Mouse (Mus musculus) forebrain, embryonic 14.5 days (tissue): ENCODE measurements around the gene Fam181a. TPM values are rescaled to one million over a fixed set of nuclear protein-coding genes. Genes with fewer than 3 reads are reported as not detected.

Experiments used
- ATAC-seq: fragments of 200-750 bp; cut with Nextera tagmentation; 2 replicates; pipeline ENCODE4 v1.8.0; 2017; ENCODE audit warnings: mild to moderate bottlenecking, moderate library complexity
- DNase-seq: peaks from one replicate; pipeline ENCODE4 v3.0.0-alpha.2; 2015; ENCODE audit warnings: low spot score
- H3K27ac ChIP-seq: fragments of 300-500 bp; sonication (generic); 2 replicates; pipeline ENCODE4 v1.5.1; 2014; ENCODE audit warnings: low read depth, mild to moderate bottlenecking, control low read depth, low read length, moderate library complexity
- H3K27me3 ChIP-seq: fragments of 300-500 bp; sonication (generic); replicated peaks from 2 replicates; pipeline ENCODE4 v1.6.1; 2014; ENCODE audit warnings: low read length, control low read depth, mixed read lengths; ENCODE audit not compliant: control insufficient read depth, insufficient read depth
- H3K36me3 ChIP-seq: fragments of 300-500 bp; sonication (generic); 2 replicates; pipeline ENCODE4 v1.6.1; 2014; ENCODE audit warnings: low read length, control low read depth; ENCODE audit not compliant: control insufficient read depth, insufficient read depth
- H3K4me1 ChIP-seq: fragments of 300-500 bp; sonication (generic); 2 replicates; pipeline ENCODE4 v1.6.1; 2014; ENCODE audit warnings: antibody characterized with exemption, low read length, control low read depth; ENCODE audit not compliant: control insufficient read depth, insufficient read depth
- H3K4me2 ChIP-seq: fragments of 300-500 bp; sonication (generic); 2 replicates; pipeline ENCODE4 v1.6.1; 2014; ENCODE audit warnings: mild to moderate bottlenecking, control low read depth, low read length
- H3K4me3 ChIP-seq: fragments of 300-500 bp; sonication (generic); 2 replicates; pipeline ENCODE4 v1.5.1; 2014; ENCODE audit warnings: low read depth, low read length, control low read depth
- H3K9ac ChIP-seq: fragments of 300-500 bp; sonication (generic); 2 replicates; pipeline ENCODE4 v1.6.1; 2014; ENCODE audit warnings: mild to moderate bottlenecking, low read length, control low read depth, moderate library complexity
- H3K9me3 ChIP-seq: fragments of 300-500 bp; sonication (generic); replicated peaks from 2 replicates; pipeline ENCODE4 v1.6.1; 2016; ENCODE audit warnings: low read length, control low read depth, mixed read lengths; ENCODE audit not compliant: control insufficient read depth
- WGBS: fragments of 180-500 bp; shearing (Covaris S2); extraction: QIAGEN DNeasy Blood & Tissue Kit; methylation state at CpG from one replicate; pipeline ENCODE4 v1.1.7; 2014; 5-methylcytosine and 5-hydroxymethylcytosine counted together
- polyA plus RNA-seq: library from polyadenylated mRNA; unstranded; fragments of >200 nt; fragmentation: Nextera tagmentation; extraction: Ambion mirVana; gene quantifications from 2 replicates; pipeline ENCODE4 v1.2.1, GENCODE M21; 2014

Fam181a gene
- polyA plus RNA-seq, 1 experiment from 2014 or later, result 5.5 TPM

GRCm38 (mm10) chr12:103306720-103307119 lies 4.1 kb upstream of the Fam181a start:
- peak; percentile 40; the same call in 1 of the 2 replicates for ATAC-seq
- Histone ChIP-seq H3K27me3 (no peaks in the 10 kb centered on the region), H3K4me1 (no peaks in the 10 kb centered on the region), H3K4me2 (no peak overlapping the region), H3K27ac (no peak overlapping the region), H3K36me3 (no peaks in the 10 kb centered on the region), H3K9ac (no peak overlapping the region), H3K4me3 (no peak overlapping the region), H3K9me3 (no peaks in the 10 kb centered on the region)
- peak; percentile 50 for DNase-seq
- 22% methylated on average over 3 of the region's 3 CpGs for WGBS

DNA sequence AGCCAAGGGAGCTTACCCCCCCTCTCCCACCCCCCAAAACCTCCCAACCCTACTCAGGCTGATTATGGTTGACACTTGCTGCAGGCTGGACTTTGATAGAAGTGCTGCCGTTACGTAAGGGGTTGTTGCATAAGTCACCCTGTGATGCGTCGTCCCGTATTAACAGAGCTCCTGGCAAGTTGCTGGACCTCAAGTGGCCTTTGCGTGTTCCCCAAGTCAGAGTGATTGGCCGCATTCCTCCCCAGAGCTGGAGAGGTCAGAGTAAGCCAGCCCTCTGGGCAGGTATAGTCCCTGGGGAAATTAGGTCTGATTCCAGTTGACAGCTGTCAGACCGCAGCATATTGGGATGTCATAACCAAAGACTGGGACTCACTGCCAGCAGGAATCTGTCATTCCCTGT lies 1.1 kb downstream of the Fam181a start:
- no peaks in the 10 kb centered on the region for H3K9me3 ChIP-seq
- H3K9ac ChIP-seq, result no peak overlapping the region
- H3K4me1 ChIP-seq, result peaks cover 30% of the 10 kb centered on the region
- ATAC-seq (no peak), DNase-seq (no peak)
- WGBS, result 95% methylated on average over 8 of the region's 8 CpGs
- H3K36me3 ChIP-seq, result no peaks in the 10 kb centered on the region
- H3K27ac ChIP-seq, result no peak overlapping the region
- H3K4me3 ChIP-seq, result no peak overlapping the region
- H3K4me2 ChIP-seq, result no peak overlapping the region
- no peaks in the 10 kb centered on the region for H3K27me3 ChIP-seq

DNA sequence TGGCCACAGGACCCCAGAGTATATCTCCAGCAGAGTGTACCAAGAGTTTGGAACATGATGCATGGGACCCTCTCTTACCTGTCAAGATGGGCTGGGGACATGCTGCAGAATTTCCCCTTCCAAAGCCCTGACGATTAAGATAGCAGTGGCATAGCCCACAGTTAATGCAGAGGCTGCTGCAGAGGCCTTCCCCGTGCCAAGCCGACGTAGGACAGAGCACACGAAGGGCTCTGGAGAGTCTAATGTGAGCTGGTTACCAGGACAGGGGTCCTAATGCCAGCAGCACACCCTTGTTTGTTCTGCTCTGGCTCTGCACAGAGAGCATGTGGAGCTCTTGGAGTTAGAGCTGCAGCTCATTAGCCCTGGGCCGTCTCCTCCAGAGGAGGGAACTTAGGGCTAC lies 2.5 kb downstream of the Fam181a start:
- Histone ChIP-seq H3K36me3 (no peaks in the 10 kb centered on the region), H3K27ac (0 out of 2 replicates have a peak overlapping the region, but pooled peaks have one; percentile 21), H3K4me2 (peak overlapping the region; percentile 65), H3K9ac (no peak overlapping the region), H3K4me3 (no peak overlapping the region), H3K4me1 (peaks cover 30% of the 10 kb centered on the region), H3K27me3 (no peaks in the 10 kb centered on the region), H3K9me3 (no peaks in the 10 kb centered on the region)
- no peak for DNase-seq
- no peak for ATAC-seq
- 45% methylated on average over 6 of the region's 6 CpGs for WGBS

DNA sequence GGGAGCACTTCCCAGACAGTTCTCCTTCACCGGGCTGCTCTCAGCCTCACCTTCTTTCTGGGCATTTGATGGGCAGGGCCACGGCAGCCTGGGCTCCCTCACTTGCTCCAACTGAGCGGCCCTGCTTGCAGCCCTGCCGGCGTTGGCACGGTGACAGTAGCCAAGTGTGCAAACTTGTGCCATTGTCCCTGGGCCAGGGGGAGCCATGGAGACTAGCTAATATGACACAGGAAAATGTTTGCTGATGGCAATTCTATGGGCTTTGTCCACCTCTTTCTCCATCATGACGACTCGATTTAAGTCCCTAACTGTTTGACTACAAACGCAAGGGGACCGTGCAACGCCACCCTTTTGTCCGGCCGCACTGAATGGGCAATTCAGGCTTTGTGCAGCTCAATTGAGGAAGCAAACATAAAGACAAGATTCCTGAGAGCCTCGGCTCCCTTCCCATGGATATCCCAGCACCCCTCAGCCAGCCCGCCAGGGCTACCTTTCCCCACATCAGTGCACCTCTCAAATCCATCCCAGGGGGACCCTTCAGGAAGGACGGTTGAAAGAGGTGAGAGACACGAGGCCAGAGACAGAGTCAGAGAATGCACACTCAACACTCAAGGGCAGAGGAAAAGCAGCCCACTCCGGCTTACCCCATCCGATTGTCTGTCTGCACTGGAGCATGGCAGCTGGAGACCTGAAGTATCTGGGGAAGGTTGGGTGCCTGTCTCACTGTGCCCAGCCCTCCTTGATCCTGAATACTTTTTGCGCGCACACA lies 3.3 kb downstream of the Fam181a start:
- ATAC-seq (peak; percentile 79), DNase-seq (peak; percentile 84)
- Histone ChIP-seq H3K4me3 (peak overlapping the region; percentile 31), H3K27me3 (no peaks in the 10 kb centered on the region), H3K36me3 (no peaks in the 10 kb centered on the region), H3K27ac (peak overlapping the region; percentile 45), H3K9me3 (no peaks in the 10 kb centered on the region), H3K9ac (peak overlapping the region; percentile 58), H3K4me2 (peak overlapping the region; percentile 65), H3K4me1 (peaks cover 30% of the 10 kb centered on the region)
- 2% methylated on average over 21 of the region's 21 CpGs for WGBS

DNA sequence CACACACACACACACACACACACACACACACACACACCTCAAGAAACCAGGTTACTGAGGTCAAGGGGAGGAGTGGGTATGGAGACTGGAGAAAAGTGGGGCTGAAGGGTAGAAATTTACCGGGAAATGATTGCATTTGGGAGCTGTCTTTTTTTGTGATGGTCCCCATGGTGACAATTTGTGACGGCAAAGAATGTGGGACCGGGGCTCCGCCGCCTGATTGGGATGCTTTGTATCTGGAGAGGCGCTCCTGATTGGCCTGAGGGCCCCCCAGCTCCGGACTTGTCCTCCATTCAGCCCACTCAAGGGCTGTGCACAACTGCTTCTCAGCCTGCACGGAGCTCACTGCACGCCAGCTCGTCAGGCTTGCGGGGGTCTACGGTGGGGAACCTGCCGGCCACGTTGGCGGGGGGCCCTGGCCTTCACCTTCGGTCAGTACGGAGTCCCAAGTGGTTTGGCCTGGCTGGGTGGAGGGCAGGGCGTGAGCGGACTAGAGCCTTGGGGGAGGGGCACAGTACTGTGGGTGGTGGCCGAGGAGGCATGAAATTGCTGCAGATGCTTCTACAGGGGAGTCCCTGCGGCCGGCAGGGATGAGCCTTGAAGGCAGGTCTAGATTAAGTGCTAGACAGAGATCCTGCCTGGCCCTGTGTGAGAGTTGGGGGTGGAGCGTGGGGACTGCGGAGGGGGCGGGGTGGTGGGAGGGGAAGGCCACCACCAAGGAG lies 4.0 kb downstream of the Fam181a start:
- H3K9ac ChIP-seq, result peak overlapping the region; percentile 58
- peak overlapping the region; percentile 45 for H3K27ac ChIP-seq
- under 1% methylated on average over 25 of the region's 25 CpGs for WGBS
- no peaks in the 10 kb centered on the region for H3K9me3 ChIP-seq
- H3K27me3 ChIP-seq, result no peaks in the 10 kb centered on the region
- peak; percentile 80 for ATAC-seq
- H3K4me3 ChIP-seq, result peak overlapping the region; percentile 31
- peak; percentile 80 for DNase-seq
- peak overlapping the region; percentile 65 for H3K4me2 ChIP-seq
- no peaks in the 10 kb centered on the region for H3K36me3 ChIP-seq
- peaks cover 30% of the 10 kb centered on the region for H3K4me1 ChIP-seq

DNA sequence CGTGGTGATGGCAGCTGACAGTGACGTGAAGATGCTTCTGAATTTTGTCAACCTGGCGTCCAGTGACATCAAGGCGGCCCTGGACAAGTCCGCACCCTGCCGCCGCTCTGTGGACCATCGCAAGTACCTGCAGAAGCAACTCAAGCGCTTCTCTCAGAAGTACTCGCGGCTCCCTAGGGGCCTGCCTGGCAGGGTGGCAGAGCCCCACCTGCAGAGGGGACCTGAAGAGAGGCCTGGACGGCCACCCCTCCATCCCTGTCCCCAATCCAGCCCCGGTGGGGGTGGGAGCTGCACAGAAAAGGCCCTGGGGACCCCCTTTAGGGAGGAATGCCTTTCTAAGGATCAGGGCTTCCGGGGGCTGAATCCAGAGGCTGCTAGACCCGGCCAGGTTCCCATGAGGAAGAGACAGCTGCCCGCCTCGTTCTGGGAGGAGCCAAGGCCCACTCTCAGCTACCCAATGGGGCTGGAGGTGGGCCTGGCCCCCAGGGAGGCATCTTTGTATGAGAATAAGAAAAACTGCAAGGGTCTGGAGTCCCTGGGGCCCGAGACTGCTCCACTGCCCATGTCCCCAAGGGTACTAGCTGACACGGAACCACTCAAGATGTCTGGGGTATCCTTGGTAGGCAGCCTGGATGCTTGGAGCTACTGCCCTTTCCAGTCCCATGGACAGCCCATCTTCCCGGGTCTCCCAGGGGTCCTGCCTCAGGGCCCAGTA lies 5.2 kb downstream of the Fam181a start:
- Histone ChIP-seq H3K9ac (peak overlapping the region; percentile 5; the same call in 1 of the 2 replicates), H3K27me3 (no peaks in the 10 kb centered on the region), H3K4me3 (0 out of 2 replicates have a peak overlapping the region, but pooled peaks have one; percentile 31)

DNA sequence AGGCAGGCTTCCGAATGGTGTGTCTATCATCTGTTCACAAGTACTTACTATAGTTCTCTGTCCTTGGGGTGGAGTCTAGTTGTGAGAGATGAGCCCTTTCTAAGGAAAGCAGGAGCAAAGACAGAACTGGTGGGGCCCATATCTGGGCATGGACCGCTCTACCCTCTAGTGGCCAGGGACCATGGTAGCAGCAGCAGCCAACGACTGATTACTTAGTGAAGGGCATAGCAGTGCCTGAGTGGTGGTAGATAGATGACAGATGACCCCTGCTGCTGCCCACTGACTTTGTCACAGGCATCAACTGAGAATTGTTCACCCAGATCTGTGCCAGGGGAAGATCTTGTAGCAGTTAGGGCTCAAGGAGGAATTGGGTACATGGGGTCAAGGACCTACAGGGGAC lies 12.0 kb downstream of the Fam181a start:
- Histone ChIP-seq H3K36me3 (no peaks in the 10 kb centered on the region), H3K4me3 (no peak overlapping the region), H3K9me3 (no peaks in the 10 kb centered on the region), H3K27ac (no peak overlapping the region), H3K4me1 (no peaks in the 10 kb centered on the region), H3K4me2 (no peak overlapping the region), H3K27me3 (0 out of 2 replicates have a peak, but pooled peaks cover 4% of the 10 kb centered on the region), H3K9ac (no peak overlapping the region)
- ATAC-seq (no peak), DNase-seq (peak; percentile 31)
- WGBS, result 45% methylated on average over 3 of the region's 3 CpGs

More for the DNA sequence above, 5.2 kb downstream of the Fam181a start:
- H3K4me1 ChIP-seq, result peaks cover 30% of the 10 kb centered on the region
- ATAC-seq (no peak), DNase-seq (no peak)
- WGBS, result 30% methylated on average over 20 of the region's 20 CpGs
- no peaks in the 10 kb centered on the region for H3K36me3 ChIP-seq
- 0 out of 2 replicates have a peak overlapping the region, but pooled peaks have one; percentile 33 for H3K27ac ChIP-seq
- no peaks in the 10 kb centered on the region for H3K9me3 ChIP-seq
- peak overlapping the region; percentile 65 for H3K4me2 ChIP-seq

GRCm38 (mm10) chr12:103325156-103325857 lies 14.5 kb downstream of the Fam181a start:
- Histone ChIP-seq H3K27me3 (0 out of 2 replicates have a peak, but pooled peaks cover 4% of the 10 kb centered on the region), H3K27ac (no peak overlapping the region), H3K4me3 (peak overlapping the region; percentile 27), H3K9ac (peak overlapping the region; percentile 48), H3K4me1 (no peaks in the 10 kb centered on the region), H3K36me3 (no peaks in the 10 kb centered on the region), H3K4me2 (peak overlapping the region; percentile 57), H3K9me3 (no peaks in the 10 kb centered on the region)
- ATAC-seq, result peak; percentile 96
- peak; percentile 94 for DNase-seq
- WGBS, result 9% methylated on average over 60 of the region's 60 CpGs
